Mouse (Mus musculus) hindbrain, postnatal 0 days (tissue): ENCODE results near the gene Pwwp2a. TPM values are rescaled to one million over a fixed set of nuclear protein-coding genes. Genes with fewer than 3 reads are reported as not detected.

ENCODE experiments used
- ATAC-seq: fragments of 200-750 bp; cut with Nextera tagmentation; 2 replicates; pipeline ENCODE4 v1.8.0; 2017; ENCODE audit warnings: mild to moderate bottlenecking, moderate TSS enrichment, moderate library complexity
- DNase-seq: peaks from one replicate; pipeline ENCODE4 v3.0.0-alpha.2; 2015; ENCODE audit warnings: low spot score
- H3K27ac ChIP-seq: fragments of 300-500 bp; sonication (generic); 2 replicates; pipeline ENCODE4 v1.5.1; 2014; ENCODE audit warnings: mild to moderate bottlenecking
- H3K27me3 ChIP-seq: fragments of 300-500 bp; sonication (generic); 2 replicates; pipeline ENCODE4 v1.6.1; 2014; ENCODE audit warnings: low read length, mixed read lengths; ENCODE audit not compliant: insufficient read depth
- H3K36me3 ChIP-seq: fragments of 300-500 bp; sonication (generic); 2 replicates; pipeline ENCODE4 v1.6.1; 2014; ENCODE audit warnings: low read length, mixed read lengths; ENCODE audit not compliant: insufficient read depth
- H3K4me1 ChIP-seq: fragments of 300-500 bp; sonication (generic); 2 replicates; pipeline ENCODE4 v1.6.1; 2014; ENCODE audit warnings: antibody characterized with exemption, low read length, mixed read lengths; ENCODE audit not compliant: insufficient read depth
- H3K4me2 ChIP-seq: fragments of 300-500 bp; sonication (generic); 2 replicates; pipeline ENCODE4 v1.6.1; 2014; ENCODE audit warnings: low read depth, mild to moderate bottlenecking, low read length, moderate library complexity, mixed read lengths
- H3K4me3 ChIP-seq: fragments of 300-500 bp; sonication (generic); 2 replicates; pipeline ENCODE4 v1.5.1; 2014; ENCODE audit warnings: low read length
- H3K9ac ChIP-seq: fragments of 300-500 bp; sonication (generic); replicated peaks from 2 replicates; pipeline ENCODE4 v1.6.1; 2014; ENCODE audit warnings: mild to moderate bottlenecking, low read length, moderate library complexity, mixed read lengths
- H3K9me3 ChIP-seq: fragments of 300-500 bp; sonication (generic); 2 replicates; pipeline ENCODE4 v1.6.1; 2016; ENCODE audit warnings: low read length, mixed read lengths
- CTCF ChIP-seq: IDR thresholded peaks from 2 replicates; pipeline ENCODE4 v1.5.1; 2016; ENCODE audit warnings: antibody characterized with exemption, control low read depth, low read depth
- WGBS: fragments of 180-500 bp; shearing (Covaris S2); extraction: QIAGEN DNeasy Blood & Tissue Kit; methylation state at CpG from one replicate; pipeline ENCODE4 v1.1.7; 2014; 5-methylcytosine and 5-hydroxymethylcytosine counted together
- polyA plus RNA-seq: library from polyadenylated mRNA; unstranded; fragments of >200 nt; fragmentation: Nextera tagmentation; extraction: Ambion mirVana; gene quantifications from 2 replicates; pipeline ENCODE4 v1.2.1, GENCODE M21; 2015
- total RNA-seq: library from RNA; depleted of rRNA; stranded (reverse); fragments of >200 nt; gene quantifications from 2 replicates; pipeline ENCODE4 v1.2.3, GENCODE M21; 2014

Pwwp2a gene
- total and polyA plus RNA-seq, 2 experiments from 2014 or later: 19.4 to 25.4 TPM

GRCm38 (mm10) chr11:43643180-43643591 is 38.6 kb upstream of the Pwwp2a start:
- H3K9me3 ChIP-seq: no peaks in the 10 kb centered on the region
- H3K36me3 ChIP-seq: no peaks in the 10 kb centered on the region
- 0 out of 2 replicates have a peak, but pooled peaks cover 14% of the 10 kb centered on the region for H3K4me1 ChIP-seq
- H3K27ac ChIP-seq: peak overlapping the region; percentile 66
- WGBS: 13% methylated on average over 2 of the region's 2 CpGs
- ATAC-seq (peak; percentile 97), DNase-seq (peak; percentile 93)
- H3K27me3 ChIP-seq: no peaks in the 10 kb centered on the region
- H3K9ac ChIP-seq: no peak overlapping the region
- no peak for TF ChIP-seq CTCF
- H3K4me3 ChIP-seq: no peak overlapping the region
- H3K4me2 ChIP-seq: no peak overlapping the region

GRCm38 (mm10) chr11:43645286-43645685 is 36.5 kb upstream of the Pwwp2a start:
- no peaks in the 10 kb centered on the region for H3K27me3 ChIP-seq
- H3K9me3 ChIP-seq: no peaks in the 10 kb centered on the region
- H3K4me3 ChIP-seq: no peak overlapping the region
- no peak overlapping the region for H3K4me2 ChIP-seq
- DNase-seq (no peak), ATAC-seq (no peak)
- 0 out of 2 replicates have a peak, but pooled peaks cover 14% of the 10 kb centered on the region for H3K4me1 ChIP-seq
- H3K9ac ChIP-seq: no peak overlapping the region
- H3K36me3 ChIP-seq: no peaks in the 10 kb centered on the region
- 97% methylated on average over 3 of the region's 3 CpGs for WGBS
- peak; percentile 42 for TF ChIP-seq CTCF
- H3K27ac ChIP-seq: no peak overlapping the region

- no peak overlapping the region for H3K27ac ChIP-seq
- no peaks in the 10 kb centered on the region for H3K9me3 ChIP-seq
- 0 out of 2 replicates have a peak, but pooled peaks have one; percentile 45 for ATAC-seq
Observed at GRCm38 (mm10) chr11:43653051-43653475, 28.7 kb upstream of the Pwwp2a start.

GRCm38 (mm10) chr11:43656464-43656863 is 25.3 kb upstream of the Pwwp2a start:
- ATAC-seq: no peak
- H3K9me3 ChIP-seq: no peaks in the 10 kb centered on the region
- H3K9ac ChIP-seq: no peak overlapping the region
- H3K4me2 ChIP-seq: no peak overlapping the region
- WGBS: 75% methylated on average over 10 of the region's 10 CpGs
- no peak overlapping the region for H3K4me3 ChIP-seq
- no peak for TF ChIP-seq CTCF
- H3K27me3 ChIP-seq: no peaks in the 10 kb centered on the region
- no peaks in the 10 kb centered on the region for H3K36me3 ChIP-seq
- DNase-seq: no peak
- no peak overlapping the region for H3K27ac ChIP-seq
- no peaks in the 10 kb centered on the region; the same call in 1 of the 2 replicates for H3K4me1 ChIP-seq

More at GRCm38 (mm10) chr11:43653051-43653475, 28.7 kb upstream of the Pwwp2a start:
- Histone ChIP-seq H3K27me3 (no peaks in the 10 kb centered on the region), H3K4me3 (no peak overlapping the region), H3K9ac (no peak overlapping the region), H3K36me3 (no peaks in the 10 kb centered on the region), H3K4me2 (no peak overlapping the region), H3K4me1 (no peaks in the 10 kb centered on the region; the same call in 1 of the 2 replicates)
- TF ChIP-seq CTCF: no peak
- no peak for DNase-seq
- 41% methylated on average over 14 of the region's 14 CpGs for WGBS

- ATAC-seq (no peak), DNase-seq (no peak)
- Histone ChIP-seq H3K36me3 (no peaks in the 10 kb centered on the region), H3K27me3 (no peaks in the 10 kb centered on the region), H3K9ac (no peak overlapping the region), H3K4me3 (no peak overlapping the region), H3K4me1 (no peaks in the 10 kb centered on the region; the same call in 1 of the 2 replicates), H3K4me2 (no peak overlapping the region), H3K9me3 (no peaks in the 10 kb centered on the region), H3K27ac (no peak overlapping the region)
- WGBS: 100% methylated on average over 1 of the region's 1 CpGs
- no peak for TF ChIP-seq CTCF
Observed at GRCm38 (mm10) chr11:43658010-43658409, 23.8 kb upstream of the Pwwp2a start.

- peaks cover 13% of the 10 kb centered on the region for H3K4me1 ChIP-seq
- H3K27me3 ChIP-seq: no peaks in the 10 kb centered on the region
- TF ChIP-seq CTCF: no peak
- no peaks in the 10 kb centered on the region for H3K36me3 ChIP-seq
- 24% methylated on average over 19 of the region's 19 CpGs for WGBS
- peak; percentile 77 for DNase-seq
- H3K27ac ChIP-seq: peak overlapping the region; percentile 67
- H3K9ac ChIP-seq: no peak overlapping the region
- H3K4me3 ChIP-seq: no peak overlapping the region
- peak; percentile 92 for ATAC-seq
- no peak overlapping the region for H3K4me2 ChIP-seq
- no peaks in the 10 kb centered on the region for H3K9me3 ChIP-seq
Observed at GRCm38 (mm10) chr11:43667038-43667745, 14.6 kb upstream of the Pwwp2a start.
